Mouse (Mus musculus): ENCODE data around the gene Serpina3k. TPM values are rescaled to one million over a fixed set of nuclear protein-coding genes. Genes with fewer than 3 reads are reported as not detected.
"Not testable (repeated sequence)": the region's sequence is repeated elsewhere in the genome, so short reads cannot be mapped to it uniquely, and the experiment has no call there.

Gene Serpina3k
- polyA plus RNA-seq, 1 experiment from 2014 or later = not detected

DNA sequence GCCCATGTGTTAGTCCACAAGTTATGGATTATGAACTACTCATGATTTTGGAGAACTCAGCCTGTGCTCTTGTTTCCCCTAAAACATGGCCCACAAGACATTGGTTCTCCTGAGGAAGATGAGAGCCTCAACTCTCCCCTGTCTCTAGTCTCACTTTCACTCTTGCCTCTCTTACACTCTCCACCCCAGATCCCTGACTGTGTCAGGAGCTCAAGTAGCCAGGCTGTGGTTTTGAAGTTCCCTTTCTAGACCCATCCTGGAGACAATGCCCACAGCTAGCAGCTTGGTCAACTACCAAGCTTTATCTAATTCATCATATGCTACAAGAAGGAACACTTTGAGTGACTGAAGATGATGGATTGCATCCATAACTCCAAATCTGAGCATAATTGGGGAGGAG lies 4.2 kb downstream of the Serpina3k start:
- not testable (repeated sequence) for H3K4me2 ChIP-seq (replicated peaks; ENCODE audit: low read depth, low read length); H3K4me1 ChIP-seq (ENCODE audit: insufficient read depth, low read length); ATAC-seq (ENCODE audit: low FRiP score, low TSS enrichment); H3K36me3 ChIP-seq (ENCODE audit: insufficient read depth, low read length); H3K27ac ChIP-seq (ENCODE audit: low read length); H3K9ac ChIP-seq (replicated peaks; ENCODE audit: low read length); H3K27me3 ChIP-seq (ENCODE audit: insufficient read depth, low read length); H3K9me3 ChIP-seq (ENCODE audit: low read length); H3K4me3 ChIP-seq (ENCODE audit: low read length)

- H3K4me3 ChIP-seq (ENCODE audit: low read length) = no peak overlapping the region
- no peaks in the 10 kb centered on the region for H3K27me3 ChIP-seq (ENCODE audit: insufficient read depth, low read length)
- no peaks in the 10 kb centered on the region for H3K36me3 ChIP-seq (ENCODE audit: insufficient read depth, low read length)
- no peak overlapping the region for H3K27ac ChIP-seq (ENCODE audit: low read length)
- no peak overlapping the region for H3K9ac ChIP-seq (replicated peaks; ENCODE audit: low read length)
- H3K4me2 ChIP-seq (replicated peaks; ENCODE audit: low read depth, low read length) = no peak overlapping the region
- WGBS = 75% methylated on average over 2 of the region's 2 CpGs
- no peaks in the 10 kb centered on the region for H3K9me3 ChIP-seq (ENCODE audit: low read length)
- no peaks in the 10 kb centered on the region for H3K4me1 ChIP-seq (ENCODE audit: insufficient read depth, low read length)
- no peak for ATAC-seq (ENCODE audit: low FRiP score, low TSS enrichment)
These were observed 6.9 kb downstream of the Serpina3k start for GRCm38 (mm10) chr12:104345181-104345580.

- no peaks in the 10 kb centered on the region for H3K4me1 ChIP-seq (ENCODE audit: insufficient read depth, low read length)
- no peak overlapping the region for H3K27ac ChIP-seq (ENCODE audit: low read length)
- no peaks in the 10 kb centered on the region for H3K36me3 ChIP-seq (ENCODE audit: insufficient read depth, low read length)
- H3K4me2 ChIP-seq (replicated peaks; ENCODE audit: low read depth, low read length) = no peak overlapping the region
- ATAC-seq (ENCODE audit: low FRiP score, low TSS enrichment) = no peak
- H3K9me3 ChIP-seq (ENCODE audit: low read length) = no peaks in the 10 kb centered on the region
- no peak overlapping the region for H3K4me3 ChIP-seq (ENCODE audit: low read length)
- H3K9ac ChIP-seq (replicated peaks; ENCODE audit: low read length) = no peak overlapping the region
- no peaks in the 10 kb centered on the region for H3K27me3 ChIP-seq (ENCODE audit: insufficient read depth, low read length)
These were observed 7.4 kb downstream of the Serpina3k start for GRCm38 (mm10) chr12:104345707-104346106.

DNA sequence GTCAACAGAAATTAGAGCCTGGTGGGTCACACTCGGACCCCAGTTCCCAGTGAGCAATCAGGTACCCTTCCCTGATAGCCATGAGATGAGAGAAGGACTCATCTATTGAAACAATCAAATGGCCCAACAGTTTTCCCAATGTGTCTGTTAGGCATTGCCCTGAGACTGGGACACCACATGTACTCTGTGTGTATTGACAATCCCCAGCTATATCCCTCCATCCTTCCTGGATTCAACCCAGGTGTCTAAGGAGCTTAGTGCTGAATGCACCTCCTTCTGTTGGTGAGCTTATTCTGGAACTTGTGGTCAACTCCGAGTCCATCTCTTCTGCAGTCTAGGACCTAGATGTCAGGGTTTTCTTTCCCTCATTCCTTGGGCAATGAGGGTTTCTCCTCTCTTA lies 8.8 kb downstream of the Serpina3k start:
- ATAC-seq (ENCODE audit: low FRiP score, low TSS enrichment) = no peak
- WGBS = 77% methylated on average over 2 of the region's 2 CpGs
- H3K4me3 ChIP-seq (ENCODE audit: low read length) = no peak overlapping the region
- no peaks in the 10 kb centered on the region for H3K4me1 ChIP-seq (ENCODE audit: insufficient read depth, low read length)
- no peak overlapping the region for H3K4me2 ChIP-seq (replicated peaks; ENCODE audit: low read depth, low read length)
- H3K27me3 ChIP-seq (ENCODE audit: insufficient read depth, low read length) = no peaks in the 10 kb centered on the region
- no peak overlapping the region for H3K27ac ChIP-seq (ENCODE audit: low read length)
- no peaks in the 10 kb centered on the region for H3K9me3 ChIP-seq (ENCODE audit: low read length)
- no peaks in the 10 kb centered on the region for H3K36me3 ChIP-seq (ENCODE audit: insufficient read depth, low read length)
- no peak overlapping the region for H3K9ac ChIP-seq (replicated peaks; ENCODE audit: low read length)

DNA sequence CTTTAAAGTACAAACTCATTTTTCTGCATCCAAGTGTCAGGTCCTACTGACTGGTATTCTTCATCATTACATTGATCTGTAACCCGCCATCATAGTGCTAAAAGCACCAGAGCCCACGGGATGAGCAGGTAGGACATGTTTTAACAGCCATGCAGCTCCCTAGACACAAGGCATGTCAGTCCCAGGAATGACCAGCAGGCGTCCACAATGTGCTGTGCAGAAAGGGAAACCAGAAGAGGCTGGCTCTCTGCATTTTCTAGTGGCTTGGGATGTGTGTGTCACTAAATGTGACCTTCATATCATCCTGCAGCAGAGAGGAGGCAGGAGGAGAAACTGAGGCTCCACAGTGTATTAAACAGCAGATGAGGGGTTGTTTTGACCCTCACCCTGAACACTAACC lies 13.5 kb downstream of the Serpina3k start:
- H3K36me3 ChIP-seq (ENCODE audit: insufficient read depth, low read length); H3K27ac ChIP-seq (ENCODE audit: low read length); H3K27me3 ChIP-seq (ENCODE audit: insufficient read depth, low read length); H3K4me1 ChIP-seq (ENCODE audit: insufficient read depth, low read length); H3K9ac ChIP-seq (replicated peaks; ENCODE audit: low read length); H3K9me3 ChIP-seq (ENCODE audit: low read length); H3K4me3 ChIP-seq (ENCODE audit: low read length); H3K4me2 ChIP-seq (replicated peaks; ENCODE audit: low read depth, low read length); ATAC-seq (ENCODE audit: low FRiP score, low TSS enrichment): not testable (repeated sequence)
- 37% methylated on average over 3 of the region's 3 CpGs for WGBS

GRCm38 (mm10) chr12:104356006-104356405 lies 17.7 kb downstream of the Serpina3k start:
- Histone ChIP-seq H3K4me2 (replicated peaks; ENCODE audit: low read depth, low read length) (no peak overlapping the region), H3K4me3 (ENCODE audit: low read length) (no peak overlapping the region), H3K9ac (replicated peaks; ENCODE audit: low read length) (no peak overlapping the region), H3K27me3 (ENCODE audit: insufficient read depth, low read length) (no peaks in the 10 kb centered on the region), H3K9me3 (ENCODE audit: low read length) (no peaks in the 10 kb centered on the region), H3K27ac (ENCODE audit: low read length) (no peak overlapping the region), H3K36me3 (ENCODE audit: insufficient read depth, low read length) (no peaks in the 10 kb centered on the region), H3K4me1 (ENCODE audit: insufficient read depth, low read length) (no peaks in the 10 kb centered on the region)
- WGBS = 81% methylated on average over 3 of the region's 3 CpGs
- ATAC-seq (ENCODE audit: low FRiP score, low TSS enrichment) = no peak

DNA sequence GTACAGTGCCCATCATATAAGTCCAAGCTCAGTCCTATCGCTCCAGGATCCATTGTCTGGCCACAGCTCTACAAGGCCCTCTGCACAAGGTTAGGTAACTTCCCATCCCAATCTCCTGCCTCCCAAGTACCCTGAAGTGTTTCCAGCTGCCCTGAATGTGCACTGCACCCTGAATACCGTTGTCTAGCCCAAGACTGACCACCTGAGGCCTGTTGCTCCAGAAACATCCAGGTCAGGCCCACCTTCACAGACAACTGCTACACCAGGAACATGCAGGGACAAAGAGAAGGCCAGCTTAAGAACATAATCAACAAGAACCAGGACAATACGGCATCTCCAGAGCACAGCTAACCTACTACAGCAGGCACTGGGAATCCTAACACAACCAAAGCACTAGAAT lies 31.7 kb downstream of the Serpina3k start:
- Histone ChIP-seq H3K4me1 (ENCODE audit: insufficient read depth, low read length) (no peaks in the 10 kb centered on the region), H3K27me3 (ENCODE audit: insufficient read depth, low read length) (no peaks in the 10 kb centered on the region), H3K4me2 (replicated peaks; ENCODE audit: low read depth, low read length) (no peak overlapping the region), H3K9me3 (ENCODE audit: low read length) (no peaks in the 10 kb centered on the region), H3K9ac (replicated peaks; ENCODE audit: low read length) (no peak overlapping the region), H3K36me3 (ENCODE audit: insufficient read depth, low read length) (no peaks in the 10 kb centered on the region), H3K4me3 (ENCODE audit: low read length) (no peak overlapping the region), H3K27ac (ENCODE audit: low read length) (no peak overlapping the region)
- ATAC-seq (ENCODE audit: low FRiP score, low TSS enrichment) = no peak
- 82% methylated on average over 3 of the region's 3 CpGs for WGBS

DNA sequence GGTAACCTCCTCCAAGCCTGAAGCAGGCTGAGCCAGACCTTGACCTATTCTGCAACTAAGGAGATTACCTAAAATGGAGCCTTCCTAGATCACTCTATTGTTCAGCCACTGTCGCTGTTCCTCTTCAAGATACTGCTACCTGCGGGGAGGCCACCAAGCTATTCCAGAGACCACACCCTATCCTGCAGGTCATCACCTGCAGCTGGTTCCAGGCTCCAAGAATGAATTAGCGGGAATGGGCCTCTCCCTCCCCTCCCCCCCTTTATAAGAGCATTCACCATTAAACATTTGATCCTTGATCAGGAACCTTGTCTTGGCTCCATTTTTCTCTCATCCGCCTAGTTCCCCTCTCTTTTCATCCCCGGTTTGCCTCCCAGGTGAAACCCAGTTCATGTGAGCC lies 38.9 kb downstream of the Serpina3k start:
- H3K4me2 ChIP-seq (replicated peaks; ENCODE audit: low read depth, low read length); H3K4me3 ChIP-seq (ENCODE audit: low read length); H3K36me3 ChIP-seq (ENCODE audit: insufficient read depth, low read length); ATAC-seq (ENCODE audit: low FRiP score, low TSS enrichment); H3K9me3 ChIP-seq (ENCODE audit: low read length); H3K4me1 ChIP-seq (ENCODE audit: insufficient read depth, low read length); H3K27ac ChIP-seq (ENCODE audit: low read length); H3K27me3 ChIP-seq (ENCODE audit: insufficient read depth, low read length); H3K9ac ChIP-seq (replicated peaks; ENCODE audit: low read length): not testable (repeated sequence)
- WGBS = 77% methylated on average over 5 of the region's 5 CpGs

GRCm38 (mm10) chr12:104378351-104378750 lies 40.1 kb downstream of the Serpina3k start:
- not testable (repeated sequence) for H3K9ac ChIP-seq (replicated peaks; ENCODE audit: low read length); H3K4me2 ChIP-seq (replicated peaks; ENCODE audit: low read depth, low read length); H3K9me3 ChIP-seq (ENCODE audit: low read length); H3K36me3 ChIP-seq (ENCODE audit: insufficient read depth, low read length); H3K4me3 ChIP-seq (ENCODE audit: low read length); H3K27ac ChIP-seq (ENCODE audit: low read length); H3K27me3 ChIP-seq (ENCODE audit: insufficient read depth, low read length); H3K4me1 ChIP-seq (ENCODE audit: insufficient read depth, low read length); ATAC-seq (ENCODE audit: low FRiP score, low TSS enrichment)
- 66% methylated on average over 2 of the region's 2 CpGs for WGBS

GRCm38 (mm10) chr12:104378815-104379214 lies 40.5 kb downstream of the Serpina3k start:
- H3K4me2 ChIP-seq (replicated peaks; ENCODE audit: low read depth, low read length); H3K9ac ChIP-seq (replicated peaks; ENCODE audit: low read length); H3K27me3 ChIP-seq (ENCODE audit: insufficient read depth, low read length); ATAC-seq (ENCODE audit: low FRiP score, low TSS enrichment); H3K4me3 ChIP-seq (ENCODE audit: low read length); H3K36me3 ChIP-seq (ENCODE audit: insufficient read depth, low read length); H3K27ac ChIP-seq (ENCODE audit: low read length); H3K9me3 ChIP-seq (ENCODE audit: low read length); H3K4me1 ChIP-seq (ENCODE audit: insufficient read depth, low read length): not testable (repeated sequence)
- 51% methylated on average over 5 of the region's 5 CpGs for WGBS

DNA sequence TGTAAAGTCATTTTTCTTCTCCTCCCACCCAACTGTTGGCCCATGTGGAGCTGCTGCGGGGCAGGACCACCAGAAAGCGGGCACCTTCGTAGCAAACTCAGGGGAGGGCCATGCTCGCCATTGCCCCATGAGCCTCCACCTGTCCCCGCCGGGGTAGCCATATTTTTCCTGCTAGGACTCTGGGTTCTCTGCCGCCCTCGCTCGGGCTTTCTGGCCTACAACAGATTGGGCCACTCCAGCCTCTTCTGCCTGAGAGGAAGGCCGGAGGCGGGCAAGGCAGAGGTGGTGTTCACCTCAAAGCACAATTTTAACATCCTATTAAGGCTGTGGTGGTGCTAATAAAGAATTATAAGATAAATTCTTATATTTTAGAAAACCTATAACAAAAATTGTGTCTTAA lies 41.6 kb downstream of the Serpina3k start:
- no peak overlapping the region for H3K27ac ChIP-seq (ENCODE audit: low read length)
- no peaks in the 10 kb centered on the region for H3K27me3 ChIP-seq (ENCODE audit: insufficient read depth, low read length)
- no peak overlapping the region for H3K4me2 ChIP-seq (replicated peaks; ENCODE audit: low read depth, low read length)
- no peaks in the 10 kb centered on the region for H3K4me1 ChIP-seq (ENCODE audit: insufficient read depth, low read length)
- no peaks in the 10 kb centered on the region; the same call in 1 of the 2 replicates for H3K9me3 ChIP-seq (ENCODE audit: low read length)
- ATAC-seq (ENCODE audit: low FRiP score, low TSS enrichment) = no peak
- H3K9ac ChIP-seq (replicated peaks; ENCODE audit: low read length) = no peak overlapping the region
- no peak overlapping the region for H3K4me3 ChIP-seq (ENCODE audit: low read length)
- 97% methylated on average over 11 of the region's 11 CpGs for WGBS
- no peaks in the 10 kb centered on the region for H3K36me3 ChIP-seq (ENCODE audit: insufficient read depth, low read length)

All from kidney, embryonic 16.5 days (tissue).